Mouse (Mus musculus): ENCODE data around the gene Axdnd1. TPM values are rescaled to one million over a fixed set of nuclear protein-coding genes. Genes with fewer than 3 reads are reported as not detected.

Axdnd1 gene
- polyA plus RNA-seq (2017; shearing (Covaris generic)), result 0.95 TPM

GRCm38 (mm10) chr1:156420671-156421297 lies at the start of gene Axdnd1:
Axdnd1 (minus strand) TSS chr1:156421159.

GRCm38 (mm10) chr1:156365740-156366139 lies 55.2 kb downstream of the Axdnd1 start, which contains the start of gene Gm2000:
Gm2000 (plus strand) TSS chr1:156366040.

GRCm38 (mm10) chr1:156310630-156311029 lies 110.3 kb downstream of the Axdnd1 start, which contains the start of gene Nphs2:
Nphs2 (plus strand) TSS chr1:156310727.

GRCm38 (mm10) chr1:156302911-156303749 lies 117.8 kb downstream of the Axdnd1 start, which contains the start of gene Tdrd5:
Tdrd5 (minus strand) TSS chr1:156303664.

Other genes with a start within 250 kb of the Axdnd1 start
- gene Fam163a, start 216.1 kb downstream of the Axdnd1 start, polyA plus RNA-seq (2017; shearing (Covaris generic)), result not detected
- 0.44 TPM for gene Tdrd5, start 117.5 kb downstream of the Axdnd1 start, polyA plus RNA-seq (2017; shearing (Covaris generic))
- gene Nphs2, start 110.4 kb downstream of the Axdnd1 start, polyA plus RNA-seq (2017; shearing (Covaris generic)), result not detected
- 1,319 TPM for gene Gm2000, start 55.1 kb downstream of the Axdnd1 start, polyA plus RNA-seq (2017; shearing (Covaris generic))
- 31.1 TPM for gene Soat1, start 53.2 kb upstream of the Axdnd1 start, polyA plus RNA-seq (2017; shearing (Covaris generic))
- gene Gm10031, start 102.9 kb upstream of the Axdnd1 start, polyA plus RNA-seq (2017; shearing (Covaris generic)), result 1.2 TPM
- gene Abl2, start 137.6 kb upstream of the Axdnd1 start, polyA plus RNA-seq (2017; shearing (Covaris generic)), result 6.9 TPM

Measured in effector memory CD4-positive, alpha-beta T cell, adult 7 months (primary cell).